Mouse (Mus musculus) embryonic fibroblast, embryonic 13.5 days (primary cell): Measurements from ENCODE around the gene Gnpat.

ENCODE experiments used
- CTCF ChIP-seq: IDR thresholded peaks from 2 replicates; pipeline ENCODE4 v1.5.1; 2011; ENCODE audit warnings: mild to moderate bottlenecking, control low read depth, low read length, moderate library complexity, borderline replicate concordance; ENCODE audit not compliant: insufficient read depth
- POLR2A ChIP-seq: IDR thresholded peaks from 2 replicates; pipeline ENCODE4 v1.6.1; 2011; ENCODE audit warnings: low read depth, mild to moderate bottlenecking, control low read depth, low read length, moderate library complexity

DNA sequence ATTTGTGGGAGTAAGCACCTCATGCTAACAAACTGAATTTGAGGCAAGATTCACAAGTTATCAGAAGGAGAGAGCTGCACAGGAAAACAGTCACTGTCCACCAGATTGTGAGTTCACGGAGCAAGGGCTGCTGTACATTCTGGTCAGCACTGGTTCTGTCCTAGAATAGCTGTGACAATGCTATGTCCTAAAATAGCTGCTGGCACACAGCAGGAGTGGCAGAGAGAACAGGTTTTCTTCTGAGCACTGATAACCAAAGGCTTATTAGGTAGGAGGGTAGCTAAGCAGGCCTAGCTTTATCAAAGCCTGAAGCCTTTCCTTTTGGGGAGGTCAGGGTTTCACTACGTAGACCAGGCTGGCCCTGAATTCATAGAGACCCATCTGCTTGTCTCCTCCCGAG lies 2.6 kb upstream of the Gnpat start:
- TF ChIP-seq POLR2A (no peak), CTCF (no peak)
